Mouse (Mus musculus) left cerebral cortex, adult 2 months (tissue): ENCODE data around the gene Vps13a. TPM values are rescaled to one million over a fixed set of nuclear protein-coding genes. Genes with fewer than 3 reads are reported as not detected.

ENCODE experiments used
- DNase-seq, 2 experiments: peaks; one replicate each; pipeline ENCODE4 v3.0.0; 2021 to 2022; ENCODE audit warnings: low spot score in 2 of 2, mixed read lengths in 1 of 2; ENCODE audit errors: extremely low spot score in 1 of 2
- H3K27ac ChIP-seq: fragments of 200-600 bp; 2 replicates; pipeline ENCODE4 v1.8.1; 2022
- H3K4me3 ChIP-seq: fragments of 200-600 bp; 2 replicates; pipeline ENCODE4 v1.8.1; 2022
- CTCF ChIP-seq: fragments of 200-600 bp; IDR thresholded peaks from 2 replicates; pipeline ENCODE4 v1.8.1; 2022; ENCODE audit warnings: antibody characterized with exemption, mild to moderate bottlenecking, moderate library complexity
- intact Hi-C: fragments of 180-260 bp; cut with DNase I; formaldehyde crosslinking; loops from one replicate; pipeline ENCODE4 v1.15.1; 2025
- total RNA-seq, 2 experiments: library from RNA; stranded (reverse); gene quantifications; 2 replicates each; pipeline ENCODE4 v1.2.3; 2021

The Vps13a gene
- total RNA-seq, 2 experiments from 2014 or later, result 83.8 to 86.7 TPM

GRCm38 (mm10) chr19:16602026-16602425 is 178.7 kb downstream of the Vps13a start:
- no peak for TF ChIP-seq CTCF
- DNase-seq, result no peak
- Histone ChIP-seq H3K27ac (no peak overlapping the region), H3K4me3 (no peak overlapping the region)
- intact Hi-C loops, result no loop called here

DNA sequence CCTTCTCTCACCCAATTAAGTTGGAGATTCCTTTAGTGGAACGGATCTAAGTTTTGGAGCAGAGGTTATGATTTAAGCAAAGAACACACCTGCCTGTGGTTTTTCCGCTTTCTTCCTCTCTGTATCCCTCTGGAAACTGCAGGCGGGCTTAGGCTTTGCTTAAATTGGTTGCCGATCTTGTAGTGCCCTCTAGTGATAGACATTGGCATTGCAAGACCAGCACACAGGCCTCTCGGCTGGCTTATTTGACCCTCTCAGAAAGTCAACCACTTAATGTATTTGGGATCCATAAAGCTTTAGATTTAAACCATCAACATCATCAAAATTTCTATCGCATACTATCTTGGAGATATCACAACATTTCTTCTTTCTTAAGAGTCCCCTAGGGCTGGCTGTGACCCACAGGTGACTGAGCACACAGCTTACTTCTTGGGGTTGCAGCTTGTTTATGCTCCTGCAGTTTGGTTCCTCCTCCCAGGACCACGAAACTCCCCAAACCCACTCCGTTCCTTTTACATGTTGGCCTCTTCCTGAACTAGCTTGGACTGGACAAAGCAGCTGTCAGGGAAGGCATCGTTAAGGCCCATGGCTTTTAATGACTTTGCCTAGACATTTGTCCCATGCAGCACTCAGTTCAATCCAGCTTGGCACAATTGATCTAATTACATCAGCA is 181.3 kb downstream of the Vps13a start:
- intact Hi-C loops, result loop anchor here (1.0 to 5.0 kb wide), 4 partner anchors 165 to 602 kb away; partner anchors contain the start of gene Gna14
- H3K27ac ChIP-seq, result no peak overlapping the region
- TF ChIP-seq CTCF, result peak; percentile 97
- H3K4me3 ChIP-seq, result no peak overlapping the region
- DNase-seq, result peak; percentile 75 to 76

DNA sequence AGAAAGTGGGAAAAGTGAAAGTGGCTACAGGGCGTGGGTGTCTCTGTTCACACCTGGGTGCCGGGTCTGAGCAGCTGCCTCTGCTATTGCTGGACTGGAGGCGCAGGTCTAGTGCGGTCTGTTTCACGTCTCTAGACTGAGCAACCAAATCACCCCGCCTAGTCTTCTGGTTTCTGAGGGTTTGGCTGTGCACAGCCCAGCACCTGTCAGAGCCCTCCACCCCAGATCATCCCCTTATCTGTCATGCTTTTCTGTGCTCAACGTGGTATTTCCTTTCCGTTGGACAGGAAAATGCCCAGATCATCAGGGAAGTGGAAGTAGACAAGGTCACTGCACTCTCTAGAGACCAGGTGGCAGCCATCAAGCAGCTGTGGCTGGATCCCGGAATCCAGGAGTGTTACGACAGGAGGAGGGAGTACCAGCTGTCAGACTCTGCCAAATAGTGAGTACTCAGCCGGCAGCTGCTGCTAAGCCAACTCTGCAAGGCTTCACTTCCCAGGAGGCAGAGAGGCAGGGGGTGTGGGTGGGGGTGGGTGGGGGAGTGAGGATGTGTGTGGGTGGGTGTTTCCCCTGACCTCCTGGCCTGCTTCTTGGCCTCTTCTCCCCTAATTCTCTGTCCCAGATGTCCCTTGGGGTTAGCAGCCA is 182.0 kb downstream of the Vps13a start:
- intact Hi-C loops, result loop anchor here (1.0 to 5.0 kb wide), 4 partner anchors 164 to 601 kb away; partner anchors contain the start of gene Gna14
- TF ChIP-seq CTCF, result no peak
- no peak for DNase-seq

GRCm38 (mm10) chr19:16597216-16597615 is 183.5 kb downstream of the Vps13a start:
- intact Hi-C loops, result loop anchor here (5.0 kb wide), 2 partner anchors 240 to 600 kb away; no protein-coding TSS in a partner anchor
- no peak for TF ChIP-seq CTCF
- Histone ChIP-seq H3K27ac (no peak overlapping the region), H3K4me3 (no peak overlapping the region)
- DNase-seq, result no peak

More for the DNA sequence above, 182.0 kb downstream of the Vps13a start:
- no peak overlapping the region for H3K27ac ChIP-seq
- H3K4me3 ChIP-seq, result no peak overlapping the region

DNA sequence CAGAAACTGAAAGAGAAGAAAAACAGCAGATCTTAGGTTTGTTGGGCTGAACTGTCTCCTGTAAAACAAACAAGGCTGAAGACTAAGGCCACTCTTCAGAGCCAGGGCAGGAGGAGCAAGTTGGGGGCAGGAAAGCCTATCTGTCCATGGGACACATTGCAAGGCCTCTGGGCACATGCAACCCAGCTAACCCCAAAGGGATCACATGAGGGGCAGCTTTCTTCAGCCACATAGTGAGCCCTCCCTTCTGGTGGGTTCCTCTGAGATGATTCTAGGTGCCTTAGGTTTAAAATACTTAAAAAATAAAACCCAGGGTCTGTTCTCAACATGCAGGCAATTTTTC is 186.8 kb downstream of the Vps13a start:
- no peak for DNase-seq
- intact Hi-C loops, result no loop called here
- TF ChIP-seq CTCF, result no peak
- H3K27ac ChIP-seq, result no peak overlapping the region
- H3K4me3 ChIP-seq, result no peak overlapping the region

DNA sequence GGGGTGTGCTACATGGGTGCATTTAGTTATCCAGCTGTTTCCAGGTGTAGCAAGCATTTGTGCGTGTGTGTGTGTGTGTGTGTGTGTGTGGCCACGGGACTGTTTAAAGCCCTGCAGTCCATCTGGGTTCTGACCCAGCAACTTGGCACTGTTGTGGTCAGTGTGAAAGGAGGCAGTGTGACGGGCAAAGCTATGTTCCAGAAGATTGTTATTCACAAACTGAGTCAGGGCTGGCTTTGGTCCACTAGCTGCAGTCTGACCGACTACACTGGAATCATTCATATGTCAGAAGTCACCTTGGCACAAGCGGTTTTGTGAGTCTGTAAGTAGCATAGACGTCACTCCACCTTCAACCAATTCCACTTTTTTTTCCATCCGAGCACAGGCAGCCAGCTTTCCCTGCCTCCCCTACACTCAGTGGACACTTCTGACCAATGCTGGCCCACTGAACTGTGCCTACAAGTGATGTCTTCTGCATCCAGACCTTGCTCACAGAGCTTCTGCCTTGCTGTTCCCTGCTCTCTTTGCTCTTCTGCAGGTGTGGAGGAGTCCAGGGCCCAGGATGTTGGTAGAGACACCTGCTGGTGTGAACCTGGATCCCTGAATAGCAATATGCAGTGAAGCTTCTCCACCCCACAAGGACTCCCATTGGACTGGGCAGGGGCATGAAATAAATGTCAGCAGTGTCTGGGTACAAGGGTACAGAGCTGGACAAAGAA is 187.3 kb downstream of the Vps13a start:
- no peak for DNase-seq

DNA sequence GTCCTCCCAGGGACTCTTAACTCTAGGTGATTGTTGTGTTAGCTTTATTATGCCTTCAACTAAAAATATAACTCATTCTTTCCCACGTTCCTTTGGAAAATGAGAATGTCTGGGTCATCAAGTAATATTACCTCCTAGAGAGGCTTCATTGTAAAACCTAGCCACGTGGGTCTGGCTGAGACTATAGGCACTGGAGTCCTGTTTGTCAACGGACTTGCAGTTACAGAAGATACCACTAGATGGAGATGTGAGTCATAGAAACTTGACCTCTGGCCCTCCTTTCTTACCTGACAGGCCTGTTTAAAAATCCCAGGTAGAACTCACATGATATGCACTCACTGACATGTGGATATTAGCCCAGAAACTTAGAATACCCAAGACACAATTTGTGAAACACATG is 195.4 kb downstream of the Vps13a start:
- Histone ChIP-seq H3K4me3 (no peak overlapping the region), H3K27ac (no peak overlapping the region)
- intact Hi-C loops, result no loop called here
- TF ChIP-seq CTCF, result peak; percentile 67
- DNase-seq, result no peak

More for the DNA sequence above, 187.3 kb downstream of the Vps13a start:
- TF ChIP-seq CTCF, result no peak
- intact Hi-C loops, result no loop called here
- Histone ChIP-seq H3K4me3 (no peak overlapping the region), H3K27ac (no peak overlapping the region)

- intact Hi-C loops, result no loop called here
These were observed 196.2 kb downstream of the Vps13a start for GRCm38 (mm10) chr19:16584546-16584945.

DNA sequence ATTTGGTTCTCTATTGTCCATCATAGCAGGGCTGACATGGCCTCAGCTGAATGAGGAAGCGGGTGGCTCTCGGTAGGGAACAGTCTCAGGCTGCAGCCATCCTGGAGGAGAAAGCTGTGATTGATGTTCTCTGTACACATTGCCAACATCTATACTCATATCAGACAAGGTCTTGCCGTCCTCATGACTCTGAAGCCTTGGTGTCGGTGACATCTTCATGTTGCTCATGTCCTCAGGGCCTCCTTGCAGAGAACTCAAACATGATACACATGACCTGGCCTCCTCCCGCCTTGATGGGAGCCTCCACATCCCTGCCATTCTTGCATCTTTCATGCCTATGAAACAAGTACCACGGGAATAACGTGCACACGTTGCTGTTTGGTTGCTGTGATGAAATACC is 200.2 kb downstream of the Vps13a start:
- no peak for TF ChIP-seq CTCF
- H3K4me3 ChIP-seq, result no peak overlapping the region
- intact Hi-C loops, result no loop called here
- DNase-seq, result no peak
- no peak overlapping the region for H3K27ac ChIP-seq

More at GRCm38 (mm10) chr19:16584546-16584945, 196.2 kb downstream of the Vps13a start:
- no peak for DNase-seq
- H3K4me3 ChIP-seq, result no peak overlapping the region
- H3K27ac ChIP-seq, result no peak overlapping the region
- no peak for TF ChIP-seq CTCF

DNA sequence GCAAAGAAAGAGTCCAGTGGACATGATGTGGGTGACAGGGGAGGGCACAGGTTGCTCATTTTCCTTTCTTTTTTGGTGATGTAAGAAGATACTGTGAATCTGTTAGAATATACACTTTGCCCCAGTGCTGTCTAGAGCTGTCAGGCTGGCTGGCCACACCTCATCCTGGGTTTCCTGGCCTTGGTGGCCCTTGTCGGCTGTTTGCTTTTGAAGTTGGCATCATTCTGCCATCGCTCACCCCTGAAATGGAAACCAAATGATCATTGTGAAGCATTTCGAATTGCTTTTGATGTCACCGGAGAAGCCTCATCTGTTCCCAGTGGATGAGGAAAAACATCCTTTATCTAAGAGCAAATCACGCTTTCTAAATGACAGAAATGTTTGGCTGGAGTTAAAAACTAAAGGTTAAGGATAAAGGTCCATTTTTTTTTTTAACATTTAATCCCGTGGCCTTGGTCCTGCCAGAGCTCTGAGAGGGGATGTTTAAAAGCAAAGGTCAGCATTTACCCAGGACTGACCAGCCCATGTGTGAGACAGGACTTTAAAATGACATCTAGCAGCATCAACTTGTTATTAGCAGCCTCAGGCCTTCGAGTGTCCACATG is 201.0 kb downstream of the Vps13a start:
- Histone ChIP-seq H3K4me3 (no peak overlapping the region), H3K27ac (no peak overlapping the region)
- intact Hi-C loops, result no loop called here
- no peak for DNase-seq
- no peak for TF ChIP-seq CTCF

DNA sequence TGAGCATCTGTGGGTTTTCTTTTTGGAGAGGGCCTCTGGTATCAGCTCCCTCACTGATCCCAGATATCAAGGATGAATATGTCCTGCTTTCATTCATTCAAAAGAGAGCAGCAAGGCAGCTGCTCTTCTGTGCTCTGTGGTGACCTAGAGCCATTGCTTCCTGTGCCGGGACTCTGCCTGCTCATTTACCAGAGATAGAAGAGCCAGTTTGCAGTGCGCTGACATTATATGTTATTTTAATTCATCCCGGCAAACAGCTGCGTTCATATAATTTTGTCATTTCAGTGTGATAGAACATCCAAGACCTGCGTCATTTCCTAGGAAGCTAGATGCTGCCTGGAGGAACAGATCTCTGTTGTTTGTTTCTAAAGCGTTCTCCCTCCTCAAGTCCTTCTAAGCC is 203.9 kb downstream of the Vps13a start:
- H3K27ac ChIP-seq, result no peak overlapping the region
- no peak for DNase-seq
- intact Hi-C loops, result no loop called here
- H3K4me3 ChIP-seq, result no peak overlapping the region
- no peak for TF ChIP-seq CTCF

Other genes starting within 250 kb of the Vps13a start
- gene Foxb2, start 92.9 kb upstream of the Vps13a start, total RNA-seq, result not detected
- 10 to 100 TPM; 81.4 to 82.2 TPM for gene Prune2, start 175.2 kb upstream of the Vps13a start, total RNA-seq